In genomic region chr13:119690876-119691620, GRCm38 (mm10) we compare ENCODE assay signal across 7 mouse cellular contexts. TPM values are rescaled to one million over a fixed set of nuclear protein-coding genes. Genes with fewer than 3 reads are reported as not detected.
A peak's percentile ranks its signal among the peaks of the same experiment; 100 is the strongest.
DNase-seq lines count a peak whose midpoint lies in the region; ATAC-seq lines count a peak whose summit lies in the region.

No protein-coding gene starts in this region.

- peaks cover 52% of the 10 kb centered on the region for H3K4me1 ChIP-seq in hindbrain, embryonic 15.5 days (replicated peaks)
- H3K4me1 ChIP-seq in liver, embryonic 13.5 days (replicated peaks): peaks cover 21% of the 10 kb centered on the region
- H3K4me1 ChIP-seq in stomach, embryonic 14.5 days (ENCODE audit: control insufficient read depth, insufficient read depth, low read length): peaks cover 9% of the 10 kb centered on the region; the same call in 1 of the 2 replicates

- no peaks in the 10 kb centered on the region for H3K27me3 ChIP-seq in hindbrain, embryonic 15.5 days
- H3K27me3 ChIP-seq in liver, embryonic 13.5 days: no peaks in the 10 kb centered on the region
- H3K27me3 ChIP-seq in stomach, embryonic 14.5 days (ENCODE audit: control insufficient read depth, insufficient read depth, low read length): no peaks in the 10 kb centered on the region

- WGBS in hindbrain, embryonic 15.5 days: 4% methylated on average over 7 of the region's 7 CpGs
- WGBS in liver, embryonic 13.5 days (ENCODE audit: insufficient replicate concordance): 12% methylated on average over 7 of the region's 7 CpGs
- 1% methylated on average over 7 of the region's 7 CpGs for WGBS in stomach, embryonic 14.5 days

- H3K4me2 ChIP-seq in hindbrain, embryonic 15.5 days: peak overlapping the region; percentile 59
- peak overlapping the region; percentile 86 for H3K4me2 ChIP-seq in liver, embryonic 13.5 days
- peak overlapping the region; percentile 79 for H3K4me2 ChIP-seq in stomach, embryonic 14.5 days (replicated peaks; ENCODE audit: low read depth, low read length)

- no peaks in the 10 kb centered on the region for H3K9me3 ChIP-seq in hindbrain, embryonic 15.5 days
- no peaks in the 10 kb centered on the region for H3K9me3 ChIP-seq in liver, embryonic 13.5 days (replicated peaks)
- H3K9me3 ChIP-seq in stomach, embryonic 14.5 days (ENCODE audit: control insufficient read depth, low read depth, low read length): no peaks in the 10 kb centered on the region

- peak overlapping the region; percentile 97 for H3K4me3 ChIP-seq in hindbrain, embryonic 15.5 days
- H3K4me3 ChIP-seq in liver, embryonic 13.5 days (replicated peaks): peak overlapping the region; percentile 93
- H3K4me3 ChIP-seq in stomach, embryonic 14.5 days (ENCODE audit: low read depth, low read length): peak overlapping the region; percentile 99

- H3K9ac ChIP-seq in hindbrain, embryonic 15.5 days: peak overlapping the region; percentile 99
- H3K9ac ChIP-seq in liver, embryonic 13.5 days: peak overlapping the region; percentile 90
- H3K9ac ChIP-seq in stomach, embryonic 14.5 days (replicated peaks; ENCODE audit: low read depth, low read length): peak overlapping the region; percentile 86

- H3K27ac ChIP-seq in hindbrain, embryonic 15.5 days (replicated peaks): peak overlapping the region; percentile 99
- H3K27ac ChIP-seq in liver, embryonic 13.5 days: peak overlapping the region; percentile 84
- peak overlapping the region; percentile 97 for H3K27ac ChIP-seq in stomach, embryonic 14.5 days (ENCODE audit: low read length)

- H3K36me3 ChIP-seq in hindbrain, embryonic 15.5 days: 0 out of 2 replicates have a peak, but pooled peaks cover 4% of the 10 kb centered on the region
- 0 out of 2 replicates have a peak, but pooled peaks cover 4% of the 10 kb centered on the region for H3K36me3 ChIP-seq in liver, embryonic 13.5 days
- H3K36me3 ChIP-seq in stomach, embryonic 14.5 days (ENCODE audit: control insufficient read depth, insufficient read depth, low read length): 0 out of 2 replicates have a peak, but pooled peaks cover 3% of the 10 kb centered on the region

- peak; percentile 2 for ATAC-seq in CD4-positive, CD25-positive, alpha-beta regulatory T cell, adult 4 months
- ATAC-seq in hindbrain, embryonic 15.5 days (ENCODE audit: low FRiP score, low read depth): no peak
- ATAC-seq in liver, embryonic 13.5 days (ENCODE audit: low read depth): no peak
- no peak for ATAC-seq in stomach, embryonic 14.5 days (ENCODE audit: insufficient number of reproducible peaks, insufficient read depth, low FRiP score, low read depth)

- peak; percentile 32 for DNase-seq in 3134 (ENCODE audit: extremely low read depth, insufficient read length, low spot score)
- peak; percentile 74 to 86 for DNase-seq in cerebellum, postnatal 10 days
- no peak for DNase-seq in liver, embryonic 13.5 days
- no peak for DNase-seq in urinary bladder, postnatal 4 days (ENCODE audit: low spot score in 2 of 2)

RNA-seq across cellular contexts. Expression of gene Hmgcs1, which starts 0.9 kb away (rescaled TPM):
- 10 to 100 TPM; 47.8 to 54.1 TPM for polyA plus RNA-seq in CD4-positive, CD25-positive, alpha-beta regulatory T cell, adult 4 months (2017; shearing (Covaris generic))
- polyA plus RNA-seq in hindbrain, embryonic 15.5 days (2015; fragmentation: Nextera tagmentation; extraction: Ambion mirVana): 514 and 529 TPM in 2 replicates
- polyA plus RNA-seq in liver, embryonic 13.5 days (2015; fragmentation: Nextera tagmentation; extraction: Ambion mirVana): 101 and 140 TPM in 2 replicates
- 178 and 217 TPM in 2 replicates for polyA plus RNA-seq in stomach, embryonic 14.5 days (2014; fragmentation: Nextera tagmentation; extraction: Ambion mirVana)

Comparison
In these comparisons a context has a peak if more than half of its experiments do, and no peak if none do; other contexts are left out.
1. DNase-seq: peak in 3134 (single experiment) and cerebellum, postnatal 10 days (2 of 2); none in liver, embryonic 13.5 days (single experiment) and urinary bladder, postnatal 4 days (0 of 2).
2. Peak in every context shown above with its lines, with median percentiles within 50 percentile points of each other: H3K27ac ChIP-seq, H3K4me2 ChIP-seq, H3K4me3 ChIP-seq and H3K9ac ChIP-seq.